Mouse (Mus musculus) lung, embryonic 16.5 days (tissue): ENCODE data around the gene Xlr4c. TPM values are rescaled to one million over a fixed set of nuclear protein-coding genes. Genes with fewer than 3 reads are reported as not detected.

Source experiments
- polyA plus RNA-seq: library from polyadenylated mRNA; unstranded; fragments of >200 nt; fragmentation: Nextera tagmentation; extraction: Ambion mirVana; gene quantifications from 2 replicates; pipeline ENCODE4 v1.2.1, GENCODE M21; 2015

Xlr4c gene
- polyA plus RNA-seq, 1 experiment from 2014 or later: 0.24 TPM

Other genes starting within 250 kb of the Xlr4c start
- not detected in 2 replicates for gene Pnma5, start 206.0 kb downstream of the Xlr4c start, polyA plus RNA-seq
- gene Pnma3, start 178.3 kb downstream of the Xlr4c start, polyA plus RNA-seq: 0.10 and 0.15 TPM in 2 replicates
- 1.6 and 2.7 TPM in 2 replicates for gene Xlr4a, start 160.7 kb downstream of the Xlr4c start, polyA plus RNA-seq
- gene Xlr3a, start 146.0 kb downstream of the Xlr4c start, polyA plus RNA-seq: 2.4 and 4.6 TPM in 2 replicates
- not detected in 2 replicates for gene Gm14685, start 126.1 kb downstream of the Xlr4c start, polyA plus RNA-seq
- gene Xlr5b, start 94.3 kb downstream of the Xlr4c start, polyA plus RNA-seq: not detected in 2 replicates
- not detected in 2 replicates for gene DXBay18, start 93.7 kb downstream of the Xlr4c start, polyA plus RNA-seq
- not detected in 2 replicates for gene Spin2d, start 66.1 kb downstream of the Xlr4c start, polyA plus RNA-seq
- 8.4 and 10.6 TPM in 2 replicates for gene Xlr3b, start 50.9 kb downstream of the Xlr4c start, polyA plus RNA-seq
- 0.65 and 1.3 TPM in 2 replicates for gene Xlr4b, start 28.8 kb downstream of the Xlr4c start, polyA plus RNA-seq
- 10.5 TPM in 2 replicates for gene F8a, start 14.8 kb downstream of the Xlr4c start, polyA plus RNA-seq
- not detected in 2 replicates for gene Xlr3c, start 22.3 kb upstream of the Xlr4c start, polyA plus RNA-seq
- gene Xlr5a, start 49.8 kb upstream of the Xlr4c start, polyA plus RNA-seq: 0.24 TPM in 1 of 2 replicates, not detected in the other
- not detected in 2 replicates for gene Xlr5c, start 49.8 kb upstream of the Xlr4c start, polyA plus RNA-seq
- not detected in 2 replicates for gene Gm45015, start 93.7 kb upstream of the Xlr4c start, polyA plus RNA-seq
- 12.9 and 13.8 TPM in 2 replicates for gene Zfp275, start 99.5 kb upstream of the Xlr4c start, polyA plus RNA-seq
- gene Gm18336, start 155.6 kb upstream of the Xlr4c start, polyA plus RNA-seq: not detected in 2 replicates
- 0.13 and 0.14 TPM in 2 replicates for gene Zfp92, start 168.0 kb upstream of the Xlr4c start, polyA plus RNA-seq
- gene Trex2, start 192.2 kb upstream of the Xlr4c start, polyA plus RNA-seq: not detected in 2 replicates
- gene Haus7, start 215.9 kb upstream of the Xlr4c start, polyA plus RNA-seq: 54.2 and 54.4 TPM in 2 replicates
- gene Bgn, start 240.5 kb upstream of the Xlr4c start, polyA plus RNA-seq: 206 and 225 TPM in 2 replicates